Mouse (Mus musculus): Measurements from ENCODE around the gene Atp5h. TPM values are rescaled to one million over a fixed set of nuclear protein-coding genes. Genes with fewer than 3 reads are reported as not detected.

Atp5h gene
- 2,259 and 2,271 TPM in 2 replicates for polyA plus RNA-seq (2014; fragmentation: Nextera tagmentation; extraction: Ambion mirVana)

DNA sequence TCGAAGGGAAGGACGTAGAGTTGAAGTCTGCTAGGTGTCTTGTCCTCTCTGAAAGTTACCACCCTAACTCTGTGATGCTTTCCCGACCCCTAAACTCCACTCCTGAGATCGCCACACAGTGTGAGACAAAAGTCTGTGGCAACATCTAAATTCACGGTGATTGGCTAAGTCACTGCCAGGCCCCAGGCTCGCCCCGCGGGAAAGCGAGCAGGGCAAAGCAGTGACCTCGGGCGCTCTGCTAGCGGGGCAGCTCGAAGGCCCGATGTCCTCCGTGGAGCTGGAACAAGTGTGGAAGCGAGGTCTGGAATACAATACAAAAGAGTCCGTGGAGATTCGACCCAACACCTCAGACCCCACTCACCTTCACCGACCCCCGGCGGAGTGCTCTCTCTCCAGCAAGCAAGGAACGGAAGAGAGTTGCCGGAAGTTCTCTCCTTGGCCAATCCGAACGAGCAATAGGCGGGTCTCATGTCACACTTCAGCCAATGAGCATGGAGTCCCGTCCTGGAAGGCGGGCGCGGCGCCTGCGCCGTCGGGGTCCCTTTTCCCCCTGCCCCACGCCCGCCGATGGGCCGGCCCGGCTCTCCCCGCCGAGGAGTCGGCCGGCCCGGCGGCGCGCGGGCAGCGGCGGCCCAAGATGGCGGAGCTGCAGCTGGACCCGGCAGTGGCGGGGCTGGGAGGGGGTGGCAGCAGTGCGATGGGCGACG is at the start of gene Atp5h, which contains the start of gene Kctd2:
Gene Atp5h (minus strand): TSS at position 432 of the 707 bp plus-strand sequence.
Gene Kctd2 (plus strand): TSS at position 598 of the 707 bp plus-strand sequence.
- H3K27ac ChIP-seq (replicated peaks in 1 of 2; ENCODE audit: control insufficient read depth in 1 of 2, insufficient read depth in 1 of 2, low read depth in 2 of 2, low read length in 2 of 2), result peak within 1 kb of the TSS; percentile 86 to 90
- H3K9ac ChIP-seq (ENCODE audit: low read length), result peak within 1 kb of the TSS; percentile 95
- peaks cover 12 to 55% of the 10 kb centered on the region in 2 experiments for H3K4me1 ChIP-seq (ENCODE audit: control insufficient read depth in 2 of 2, insufficient read depth in 2 of 2, low read length in 2 of 2)
- peak within 1 kb of the TSS; percentile 97 for H3K4me2 ChIP-seq (ENCODE audit: low read length)
- H3K27me3 ChIP-seq (ENCODE audit: control insufficient read depth, insufficient read depth, low read length), result no peaks in the 10 kb centered on the region
- H3K36me3 ChIP-seq (ENCODE audit: control insufficient read depth, insufficient read depth, low read length), result peaks cover 58% of the 10 kb centered on the region
- H3K9me3 ChIP-seq (ENCODE audit: control insufficient read depth, low read length), result no peaks in the 10 kb centered on the region
- WGBS, result under 1% methylated on average over 52 of the region's 56 CpGs
- H3K4me3 ChIP-seq (ENCODE audit: control insufficient read depth in 1 of 2, insufficient read depth in 1 of 2, low read depth in 1 of 2, low read length in 2 of 2), result peak within 1 kb of the TSS; percentile 87 to 91
- ATAC-seq (ENCODE audit: insufficient number of reproducible peaks, insufficient read depth, low FRiP score, low read depth), result peak; percentile 94

GRCm38 (mm10) chr11:115467217-115467618 is 47.5 kb upstream of the Atp5h start:
- no peaks in the 10 kb centered on the region for H3K36me3 ChIP-seq (ENCODE audit: control insufficient read depth, insufficient read depth, low read length)
- 20% methylated on average over 4 of the region's 4 CpGs for WGBS
- no peaks in the 10 kb centered on the region for H3K9me3 ChIP-seq (ENCODE audit: control insufficient read depth, low read length)
- no peak overlapping the region for H3K9ac ChIP-seq (ENCODE audit: low read length)
- H3K27me3 ChIP-seq (ENCODE audit: control insufficient read depth, insufficient read depth, low read length), result no peaks in the 10 kb centered on the region
- peaks cover 6% of the 10 kb centered on the region in 2 experiments; a peak in 3 of 4 replicates for H3K4me1 ChIP-seq (ENCODE audit: control insufficient read depth in 2 of 2, insufficient read depth in 2 of 2, low read length in 2 of 2)
- H3K4me2 ChIP-seq (ENCODE audit: low read length), result no peak overlapping the region
- H3K27ac ChIP-seq (replicated peaks in 1 of 2; ENCODE audit: control insufficient read depth in 1 of 2, insufficient read depth in 1 of 2, low read depth in 2 of 2, low read length in 2 of 2), result no peak overlapping the region
- no peak overlapping the region for H3K4me3 ChIP-seq (ENCODE audit: control insufficient read depth in 1 of 2, insufficient read depth in 1 of 2, low read depth in 1 of 2, low read length in 2 of 2)
- no peak for ATAC-seq (ENCODE audit: insufficient number of reproducible peaks, insufficient read depth, low FRiP score, low read depth)

GRCm38 (mm10) chr11:115464851-115465250 is 45.1 kb upstream of the Atp5h start:
- H3K27me3 ChIP-seq (ENCODE audit: control insufficient read depth, insufficient read depth, low read length), result no peaks in the 10 kb centered on the region
- H3K9me3 ChIP-seq (ENCODE audit: control insufficient read depth, low read length), result no peaks in the 10 kb centered on the region
- no peak overlapping the region for H3K4me3 ChIP-seq (ENCODE audit: control insufficient read depth in 1 of 2, insufficient read depth in 1 of 2, low read depth in 1 of 2, low read length in 2 of 2)
- no peak for ATAC-seq (ENCODE audit: insufficient number of reproducible peaks, insufficient read depth, low FRiP score, low read depth)
- H3K9ac ChIP-seq (ENCODE audit: low read length), result no peak overlapping the region
- H3K4me2 ChIP-seq (ENCODE audit: low read length), result no peak overlapping the region
- no peak overlapping the region for H3K27ac ChIP-seq (replicated peaks in 1 of 2; ENCODE audit: control insufficient read depth in 1 of 2, insufficient read depth in 1 of 2, low read depth in 2 of 2, low read length in 2 of 2)
- peaks cover 6% of the 10 kb centered on the region in 2 experiments; a peak in 3 of 4 replicates for H3K4me1 ChIP-seq (ENCODE audit: control insufficient read depth in 2 of 2, insufficient read depth in 2 of 2, low read length in 2 of 2)
- no peaks in the 10 kb centered on the region for H3K36me3 ChIP-seq (ENCODE audit: control insufficient read depth, insufficient read depth, low read length)
- 86% methylated on average over 8 of the region's 8 CpGs for WGBS

DNA sequence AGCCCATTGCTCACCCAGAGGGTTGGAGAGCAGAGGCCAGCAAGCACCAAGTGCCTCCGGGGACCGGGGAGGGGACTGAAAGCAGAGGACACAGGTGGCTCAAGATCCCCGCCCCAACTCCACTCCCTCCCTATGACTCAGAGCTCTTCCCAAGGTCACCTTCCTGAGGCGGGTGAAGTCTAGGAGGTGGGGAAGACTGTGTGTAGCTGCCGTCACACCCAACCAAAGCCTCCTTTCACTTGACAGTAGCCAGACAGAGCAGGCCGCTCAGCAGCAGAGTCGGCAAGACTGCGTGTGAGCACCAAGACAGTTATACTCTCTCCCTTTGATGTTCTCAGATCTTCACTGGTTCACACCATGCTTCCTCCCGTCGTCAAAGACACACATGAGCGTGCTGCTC is 43.6 kb upstream of the Atp5h start:
- Histone ChIP-seq H3K4me3 (ENCODE audit: control insufficient read depth in 1 of 2, insufficient read depth in 1 of 2, low read depth in 1 of 2, low read length in 2 of 2) (no peak overlapping the region), H3K4me1 (ENCODE audit: control insufficient read depth in 2 of 2, insufficient read depth in 2 of 2, low read length in 2 of 2) (peaks cover 6% of the 10 kb centered on the region in 2 experiments; a peak in 3 of 4 replicates), H3K27me3 (ENCODE audit: control insufficient read depth, insufficient read depth, low read length) (no peaks in the 10 kb centered on the region), H3K9ac (ENCODE audit: low read length) (no peak overlapping the region), H3K4me2 (ENCODE audit: low read length) (no peak overlapping the region), H3K36me3 (ENCODE audit: control insufficient read depth, insufficient read depth, low read length) (no peaks in the 10 kb centered on the region), H3K9me3 (ENCODE audit: control insufficient read depth, low read length) (no peaks in the 10 kb centered on the region), H3K27ac (replicated peaks in 1 of 2; ENCODE audit: control insufficient read depth in 1 of 2, insufficient read depth in 1 of 2, low read depth in 2 of 2, low read length in 2 of 2) (0 out of 4 replicates have a peak overlapping the region, but pooled peaks of 1 of the 2 experiments have one; percentile 1)
- WGBS, result 43% methylated on average over 11 of the region's 11 CpGs
- no peak for ATAC-seq (ENCODE audit: insufficient number of reproducible peaks, insufficient read depth, low FRiP score, low read depth)

DNA sequence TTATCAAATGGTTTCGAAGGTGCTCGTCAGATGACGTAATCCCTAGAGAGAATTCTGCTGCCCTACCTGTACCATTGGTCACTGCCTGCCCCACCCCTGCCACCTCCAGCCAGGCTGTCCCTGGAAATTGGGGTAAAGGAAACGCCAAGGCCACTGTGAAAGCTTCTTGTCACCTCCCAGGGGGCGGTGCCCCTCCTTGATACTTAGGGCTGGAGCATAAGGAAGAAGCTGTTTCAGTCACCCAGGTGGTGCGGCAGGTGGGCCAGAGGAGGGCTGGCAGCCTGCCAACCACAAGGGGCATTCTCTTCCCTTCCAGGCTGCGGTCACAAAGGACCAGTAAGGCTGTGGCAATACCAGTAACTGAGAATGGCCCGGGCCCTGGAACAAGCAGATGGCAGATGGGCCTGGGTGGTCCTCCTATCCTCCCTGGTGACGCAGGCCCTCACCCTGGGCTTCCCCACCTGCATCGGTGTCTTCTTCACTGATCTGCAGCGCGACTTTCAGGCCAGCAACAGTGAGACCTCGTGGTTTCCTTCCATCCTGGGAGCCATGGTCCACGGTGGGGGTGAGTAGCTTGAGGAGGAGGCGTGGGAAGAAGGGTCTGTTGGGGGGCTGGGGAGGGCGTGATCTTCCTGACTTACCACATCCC is 42.6 kb upstream of the Atp5h start, which contains the start of gene Slc16a5:
Gene Slc16a5 (plus strand): TSS at position 232 of the 649 bp plus-strand sequence.
- no peak within 1 kb of the TSS for H3K27ac ChIP-seq (replicated peaks in 1 of 2; ENCODE audit: control insufficient read depth in 1 of 2, insufficient read depth in 1 of 2, low read depth in 2 of 2, low read length in 2 of 2)
- no peaks in the 10 kb centered on the region for H3K9me3 ChIP-seq (ENCODE audit: control insufficient read depth, low read length)
- no peak for ATAC-seq (ENCODE audit: insufficient number of reproducible peaks, insufficient read depth, low FRiP score, low read depth)

GRCm38 (mm10) chr11:115461846-115462242 is 42.1 kb upstream of the Atp5h start:
- no peak for ATAC-seq (ENCODE audit: insufficient number of reproducible peaks, insufficient read depth, low FRiP score, low read depth)
- no peaks in the 10 kb centered on the region for H3K36me3 ChIP-seq (ENCODE audit: control insufficient read depth, insufficient read depth, low read length)
- no peaks in the 10 kb centered on the region for H3K9me3 ChIP-seq (ENCODE audit: control insufficient read depth, low read length)
- no peak overlapping the region for H3K9ac ChIP-seq (ENCODE audit: low read length)
- no peaks in the 10 kb centered on the region for H3K27me3 ChIP-seq (ENCODE audit: control insufficient read depth, insufficient read depth, low read length)
- peaks cover 13% of the 10 kb centered on the region in 2 experiments for H3K4me1 ChIP-seq (ENCODE audit: control insufficient read depth in 2 of 2, insufficient read depth in 2 of 2, low read length in 2 of 2)
- WGBS, result 69% methylated on average over 5 of the region's 5 CpGs
- H3K4me3 ChIP-seq (ENCODE audit: control insufficient read depth in 1 of 2, insufficient read depth in 1 of 2, low read depth in 1 of 2, low read length in 2 of 2), result no peak overlapping the region
- H3K27ac ChIP-seq (replicated peaks in 1 of 2; ENCODE audit: control insufficient read depth in 1 of 2, insufficient read depth in 1 of 2, low read depth in 2 of 2, low read length in 2 of 2), result no peak overlapping the region
- no peak overlapping the region for H3K4me2 ChIP-seq (ENCODE audit: low read length)

More for the DNA sequence above, 42.6 kb upstream of the Atp5h start, which contains the start of gene Slc16a5:
- Histone ChIP-seq H3K4me3 (ENCODE audit: control insufficient read depth in 1 of 2, insufficient read depth in 1 of 2, low read depth in 1 of 2, low read length in 2 of 2) (no peak within 1 kb of the TSS), H3K9ac (ENCODE audit: low read length) (no peak within 1 kb of the TSS), H3K4me2 (ENCODE audit: low read length) (no peak within 1 kb of the TSS), H3K36me3 (ENCODE audit: control insufficient read depth, insufficient read depth, low read length) (no peaks in the 10 kb centered on the region), H3K4me1 (ENCODE audit: control insufficient read depth in 2 of 2, insufficient read depth in 2 of 2, low read length in 2 of 2) (peaks cover 9 to 10% of the 10 kb centered on the region in 2 experiments), H3K27me3 (ENCODE audit: control insufficient read depth, insufficient read depth, low read length) (no peaks in the 10 kb centered on the region)
- 77% methylated on average over 16 of the region's 16 CpGs for WGBS

GRCm38 (mm10) chr11:115460976-115461375 is 41.2 kb upstream of the Atp5h start:
- Histone ChIP-seq H3K27ac (replicated peaks in 1 of 2; ENCODE audit: control insufficient read depth in 1 of 2, insufficient read depth in 1 of 2, low read depth in 2 of 2, low read length in 2 of 2) (no peak overlapping the region), H3K27me3 (ENCODE audit: control insufficient read depth, insufficient read depth, low read length) (no peaks in the 10 kb centered on the region), H3K9ac (ENCODE audit: low read length) (no peak overlapping the region), H3K4me1 (ENCODE audit: control insufficient read depth in 2 of 2, insufficient read depth in 2 of 2, low read length in 2 of 2) (peaks cover 13% of the 10 kb centered on the region in 2 experiments), H3K4me3 (ENCODE audit: control insufficient read depth in 1 of 2, insufficient read depth in 1 of 2, low read depth in 1 of 2, low read length in 2 of 2) (no peak overlapping the region), H3K36me3 (ENCODE audit: control insufficient read depth, insufficient read depth, low read length) (no peaks in the 10 kb centered on the region), H3K9me3 (ENCODE audit: control insufficient read depth, low read length) (no peaks in the 10 kb centered on the region), H3K4me2 (ENCODE audit: low read length) (no peak overlapping the region)
- WGBS, result 25% methylated on average over 8 of the region's 8 CpGs
- ATAC-seq (ENCODE audit: insufficient number of reproducible peaks, insufficient read depth, low FRiP score, low read depth), result no peak
